Mouse (Mus musculus) C2C12 (cell line): ENCODE data around the gene Sox11. TPM values are rescaled to one million over a fixed set of nuclear protein-coding genes. Genes with fewer than 3 reads are reported as not detected.

Experiments
- H3K27me3 ChIP-seq: one replicate; pipeline ENCODE4 v1.6.1; 2011; ENCODE audit not compliant: control insufficient read depth, insufficient read depth, insufficient read length
- H3K36me3 ChIP-seq: one replicate; pipeline ENCODE4 v1.6.1; 2011; ENCODE audit not compliant: control insufficient read depth, insufficient read depth
- H3K4me3 ChIP-seq: one replicate; pipeline ENCODE4 v1.5.1; 2011; ENCODE audit warnings: mild to moderate bottlenecking, control low read depth; ENCODE audit not compliant: poor library complexity, insufficient read depth, severe bottlenecking
- H3K79me2 ChIP-seq: one replicate; pipeline ENCODE4 v1.6.1; 2011; ENCODE audit not compliant: control insufficient read depth, insufficient read depth
- H3K79me3 ChIP-seq: one replicate; pipeline ENCODE4 v1.6.1; 2011; ENCODE audit warnings: low read depth, control low read depth
- H3ac ChIP-seq: one replicate; pipeline ENCODE3; 2011; ENCODE audit warnings: low read depth; ENCODE audit not compliant: control insufficient read depth, insufficient read length
- CEBPB ChIP-seq: IDR thresholded peaks from one replicate; pipeline ENCODE4 v1.6.1; 2011; ENCODE audit warnings: low read depth, mild to moderate bottlenecking, control low read depth, moderate library complexity
- CTCF ChIP-seq: IDR thresholded peaks from one replicate; pipeline ENCODE4 v1.5.1; 2011; ENCODE audit not compliant: control insufficient read depth, insufficient read depth, insufficient read length
- FOSL1 ChIP-seq: IDR thresholded peaks from one replicate; pipeline ENCODE4 v1.8.0; 2011; ENCODE audit warnings: mild to moderate bottlenecking, low read length; ENCODE audit not compliant: poor library complexity, insufficient read depth, severe bottlenecking
- MAX ChIP-seq: IDR thresholded peaks from one replicate; pipeline ENCODE4 v1.6.1; 2011; ENCODE audit warnings: mild to moderate bottlenecking, control low read depth
- MYOD1 ChIP-seq: IDR thresholded peaks from one replicate; pipeline ENCODE4 v1.6.1; 2011; ENCODE audit warnings: low read depth; ENCODE audit not compliant: control insufficient read depth, insufficient read length
- MYOG ChIP-seq: IDR thresholded peaks from one replicate; pipeline ENCODE4 v1.6.1; 2011; ENCODE audit not compliant: control insufficient read depth, insufficient read length; ENCODE audit errors: extremely low read depth
- USF1 ChIP-seq: IDR thresholded peaks from one replicate; pipeline ENCODE4 v1.6.1; 2011; ENCODE audit warnings: low read depth, mild to moderate bottlenecking, control low read depth, moderate library complexity
- polyA plus RNA-seq: library from polyadenylated mRNA; unstranded; fragments of >200 nt; fragmentation: generic; extraction: Trizol; gene quantifications from one replicate; pipeline ENCODE4 v1.2.1, GENCODE M21; 2012; ENCODE audit warnings: missing spikeins

Sox11 gene
- polyA plus RNA-seq, 1 experiment = 7.0 TPM

DNA sequence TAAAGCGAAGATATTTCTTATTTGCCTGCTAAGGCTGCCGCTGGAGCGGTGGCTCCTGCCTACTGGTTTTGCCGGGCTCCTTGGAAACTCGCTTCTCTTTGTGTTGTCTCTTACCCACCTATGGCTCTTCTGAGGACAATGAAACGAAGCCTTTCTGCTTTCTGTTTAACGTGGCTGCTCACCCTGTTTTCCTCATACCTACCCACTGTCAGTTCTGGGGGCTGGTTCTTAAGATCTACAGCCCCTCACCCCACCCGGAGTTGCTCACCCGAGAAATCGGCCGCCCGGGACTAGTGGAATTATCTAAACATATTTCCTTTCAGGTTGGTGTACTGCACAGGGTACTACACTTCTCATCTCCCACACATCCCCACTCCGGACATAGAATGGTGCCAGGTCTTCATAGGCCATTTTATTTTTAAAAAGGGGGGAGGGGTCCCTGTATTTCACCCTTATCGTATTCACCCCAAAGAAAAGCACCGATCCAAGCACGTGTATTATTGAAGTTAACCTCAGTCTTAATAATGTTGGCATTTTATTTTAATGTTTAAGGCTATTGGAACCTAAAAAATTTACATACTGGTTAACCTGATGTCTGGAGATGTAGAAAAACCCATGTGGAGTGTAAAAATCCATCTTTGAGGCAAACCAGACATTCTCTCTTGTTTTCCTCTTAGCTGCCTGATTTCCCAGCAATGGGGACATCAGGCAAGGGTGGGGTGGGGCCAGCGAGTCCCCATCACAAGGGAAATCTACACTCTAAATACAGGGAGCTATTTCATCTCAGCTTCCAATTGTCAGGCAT is 1.4 kb upstream of the Sox11 start:
- peak overlapping the region; percentile 68 for H3K4me3 ChIP-seq
- TF ChIP-seq MYOG (no peak), MYOD1 (no peak), CEBPB (no peak), MAX (no peak), USF1 (no peak), FOSL1 (no peak), CTCF (no peak)
- H3K36me3 ChIP-seq = no peaks in the 10 kb centered on the region

DNA sequence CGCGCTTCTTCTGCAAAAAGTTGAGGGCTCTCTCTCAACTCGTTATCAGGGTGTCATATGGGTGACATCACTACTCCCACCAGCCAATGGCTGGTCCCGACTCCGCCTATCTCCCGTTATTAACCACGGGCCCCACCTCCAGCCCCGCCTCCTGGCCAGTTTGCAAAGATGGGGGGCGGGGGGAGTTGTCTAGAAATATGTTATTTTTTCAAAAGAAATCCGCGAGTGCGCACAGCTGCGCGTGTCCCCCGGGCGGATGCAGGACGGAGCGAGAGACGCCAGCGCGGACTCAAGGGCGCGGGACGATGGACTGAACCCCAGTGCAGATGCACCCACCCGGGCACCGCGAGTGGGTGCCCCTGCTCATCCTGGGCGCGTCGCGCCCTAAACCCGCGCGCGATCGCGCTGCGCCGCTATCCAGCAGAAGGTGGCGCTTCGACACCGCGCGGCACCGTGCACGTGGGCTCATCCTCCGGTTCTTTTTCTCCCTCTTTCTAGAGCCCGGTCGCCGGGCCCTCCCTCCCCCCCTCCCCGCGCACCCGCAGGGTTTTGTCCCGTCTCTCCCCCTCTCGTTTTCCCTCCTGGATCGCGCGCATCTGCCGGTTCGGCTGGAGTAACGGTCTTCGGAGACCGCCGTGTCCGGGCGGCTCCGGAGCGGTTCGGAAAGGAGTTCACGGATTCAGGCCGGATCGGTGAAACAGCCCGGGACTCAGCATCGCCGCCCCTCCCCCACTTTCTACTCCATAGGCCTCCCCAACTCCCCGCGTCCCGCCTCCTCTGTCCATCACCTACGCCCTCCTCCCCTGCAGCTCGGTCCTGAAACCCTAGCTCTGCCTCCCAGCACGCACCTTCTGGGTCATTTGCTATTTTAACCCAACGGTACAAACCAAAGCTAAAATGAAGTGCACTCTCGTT is 574 bp upstream of the Sox11 start:
- H3K79me2 ChIP-seq = peaks cover 44% of the 10 kb centered on the region
- peaks cover 38% of the 10 kb centered on the region for H3K79me3 ChIP-seq
- H3ac ChIP-seq = peak overlapping the region; percentile 32
- peak overlapping the region; percentile 68 for H3K4me3 ChIP-seq
- no peaks in the 10 kb centered on the region for H3K36me3 ChIP-seq
- no peaks in the 10 kb centered on the region for H3K27me3 ChIP-seq
- TF ChIP-seq CTCF = peak; percentile 84
- no peak for TF ChIP-seq USF1

More for the DNA sequence above, 1.4 kb upstream of the Sox11 start:
- Histone ChIP-seq H3ac (peak overlapping the region; percentile 47), H3K27me3 (no peaks in the 10 kb centered on the region), H3K79me2 (peaks cover 35% of the 10 kb centered on the region), H3K79me3 (peaks cover 29% of the 10 kb centered on the region)

DNA sequence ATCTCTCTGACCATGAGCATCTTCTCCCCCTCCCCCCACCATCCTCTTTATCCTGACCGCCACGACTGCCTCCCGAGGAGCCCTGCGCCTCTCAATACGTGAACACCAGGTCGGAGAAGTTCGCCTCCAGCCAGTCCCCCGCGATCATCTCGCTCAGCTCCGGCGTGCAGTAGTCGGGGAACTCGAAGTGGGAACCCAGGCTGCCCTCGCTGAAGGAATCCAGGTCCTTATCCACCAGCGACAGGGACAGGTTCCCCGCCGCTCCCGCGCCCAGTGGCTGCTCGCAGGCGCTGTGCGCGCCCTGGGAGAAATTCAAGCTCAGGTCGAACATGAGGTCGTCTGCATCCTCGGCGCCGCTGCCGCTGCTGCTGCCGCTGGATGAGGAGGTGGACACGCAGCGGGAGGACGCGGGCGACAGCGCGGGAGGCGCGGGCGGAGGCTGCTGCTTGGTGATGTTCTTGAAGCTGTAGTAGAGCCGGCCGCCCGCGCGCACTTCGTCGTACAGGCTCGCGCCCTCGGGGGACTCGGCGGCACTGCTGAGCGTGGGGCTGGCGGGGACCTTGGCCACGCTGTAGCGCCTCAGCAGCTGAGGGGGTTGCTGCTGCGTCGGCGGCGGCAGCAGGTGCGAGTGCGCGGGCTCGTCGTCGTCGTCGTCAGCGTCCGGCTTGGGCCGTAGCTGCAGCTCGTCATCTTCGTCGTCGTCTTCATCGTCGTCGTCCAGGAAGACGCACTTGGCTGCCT is 1.1 kb downstream of the Sox11 start:
- Histone ChIP-seq H3K36me3 (peaks cover 12% of the 10 kb centered on the region), H3K27me3 (no peaks in the 10 kb centered on the region), H3K4me3 (peak overlapping the region; percentile 68), H3K79me2 (peaks cover 60% of the 10 kb centered on the region), H3ac (peak overlapping the region; percentile 94), H3K79me3 (peaks cover 51% of the 10 kb centered on the region)
- no peak for TF ChIP-seq CTCF
- TF ChIP-seq MAX = no peak
- no peak for TF ChIP-seq MYOG
- TF ChIP-seq FOSL1 = no peak
- TF ChIP-seq MYOD1 = no peak
- TF ChIP-seq CEBPB = no peak
- TF ChIP-seq USF1 = no peak

DNA sequence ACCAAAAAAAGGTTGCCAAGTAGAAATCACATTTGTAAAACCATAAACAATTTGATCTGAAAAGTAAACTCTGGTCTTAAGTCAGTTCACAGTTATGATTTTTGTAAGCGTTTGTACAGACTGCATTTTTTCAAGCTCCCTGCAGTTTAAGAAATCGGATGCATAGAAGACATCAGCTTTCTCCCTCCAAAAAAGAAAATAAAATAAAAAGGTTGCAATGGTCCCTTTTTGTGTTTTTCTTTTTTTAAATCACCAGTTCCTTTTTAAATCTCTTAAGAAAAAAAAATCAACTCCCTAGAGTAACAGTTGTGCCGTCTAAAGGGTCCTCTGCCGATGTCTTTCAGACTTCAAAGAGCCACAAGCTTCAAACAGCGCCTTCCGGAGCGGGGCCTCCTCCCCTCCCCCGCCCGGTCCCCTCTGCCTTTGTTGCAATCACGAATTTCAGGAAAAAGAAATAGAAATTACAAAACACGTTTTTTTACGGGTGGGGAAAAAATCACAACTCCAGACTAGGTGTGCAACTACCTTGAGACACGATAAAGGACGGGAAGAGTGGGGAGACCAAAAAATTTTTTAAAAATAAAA is 1.8 kb downstream of the Sox11 start:
- H3ac ChIP-seq = peak overlapping the region; percentile 35
- H3K27me3 ChIP-seq = no peaks in the 10 kb centered on the region
- peak overlapping the region; percentile 68 for H3K4me3 ChIP-seq
- peaks cover 13% of the 10 kb centered on the region for H3K36me3 ChIP-seq
- H3K79me3 ChIP-seq = peaks cover 55% of the 10 kb centered on the region
- peaks cover 68% of the 10 kb centered on the region for H3K79me2 ChIP-seq
- TF ChIP-seq FOSL1 = no peak
- TF ChIP-seq MYOD1 = no peak

DNA sequence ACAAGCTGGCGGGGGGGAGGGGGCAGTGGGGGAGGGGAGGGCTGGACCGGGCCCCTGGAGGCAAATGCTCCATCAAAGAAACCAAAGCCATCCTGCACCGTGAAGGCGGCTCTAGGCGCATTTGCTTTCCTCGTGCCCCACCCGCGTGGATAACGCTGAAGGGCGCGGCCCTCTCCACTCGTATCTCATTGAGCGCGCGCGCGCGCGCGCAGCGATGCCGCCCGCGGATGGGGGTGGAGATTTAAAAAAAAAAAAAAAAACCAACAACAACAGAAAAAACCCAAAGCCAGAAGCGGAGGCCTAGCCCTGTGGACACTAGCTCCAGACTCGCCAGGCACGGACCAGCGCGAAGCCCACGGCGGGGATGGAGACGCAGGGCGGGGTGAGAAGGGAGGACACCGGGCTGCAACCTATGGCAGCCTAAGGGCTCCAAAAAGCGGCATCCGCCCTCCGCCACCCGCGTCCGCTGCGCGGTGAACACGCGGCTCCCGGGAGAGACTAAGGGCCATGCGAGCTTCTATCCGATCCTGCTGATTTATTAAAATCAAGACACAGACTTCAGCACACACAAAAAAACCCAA is 3.1 kb downstream of the Sox11 start:
- peak overlapping the region; percentile 68 for H3K4me3 ChIP-seq
- H3ac ChIP-seq = peak overlapping the region; percentile 97
- H3K27me3 ChIP-seq = no peaks in the 10 kb centered on the region
- TF ChIP-seq CEBPB = no peak
- TF ChIP-seq MYOD1 = no peak
- TF ChIP-seq FOSL1 = no peak
- TF ChIP-seq MYOG = no peak
- no peak for TF ChIP-seq USF1
- no peak for TF ChIP-seq CTCF
- H3K79me3 ChIP-seq = peaks cover 55% of the 10 kb centered on the region
- peaks cover 13% of the 10 kb centered on the region for H3K36me3 ChIP-seq
- peaks cover 72% of the 10 kb centered on the region for H3K79me2 ChIP-seq
